Mouse (Mus musculus) gastrocnemius, postnatal 25 days (tissue): Measurements from ENCODE around the gene Arhgef25. TPM values are rescaled to one million over a fixed set of nuclear protein-coding genes. Genes with fewer than 3 reads are reported as not detected.
A peak's percentile ranks its signal among the peaks of the same experiment; 100 is the strongest.
"Not testable (repeated sequence)": the region's sequence is repeated elsewhere in the genome, so short reads cannot be mapped to it uniquely, and the experiment has no call there.

ENCODE experiments used
- DNase-seq: peaks from one replicate; pipeline ENCODE4 v3.0.0; 2022
- total RNA-seq, 2 experiments: library from RNA; stranded (reverse); gene quantifications; 1 replicate in 1 of 2; 2 replicates in 1 of 2; pipeline ENCODE4 v1.2.3; 2021

Arhgef25 gene
- total RNA-seq, 2 experiments from 2014 or later, result 8.7 to 9.3 TPM

GRCm38 (mm10) chr10:127165654-127166403 is 24.1 kb downstream of the Arhgef25 start:
- no peak for DNase-seq

GRCm38 (mm10) chr10:127165354-127165653 is 24.6 kb downstream of the Arhgef25 start:
- no peak for DNase-seq

- DNase-seq, result peak; percentile 66
Measured at GRCm38 (mm10) chr10:127164631-127165353, 25.1 kb downstream of the Arhgef25 start, which contains the start of gene B4galnt1. TSS of gene B4galnt1 (plus strand) at chr10:127165225.

GRCm38 (mm10) chr10:127164190-127164589 is 25.7 kb downstream of the Arhgef25 start:
- no peak for DNase-seq

GRCm38 (mm10) chr10:127162771-127163261 is 27.1 kb downstream of the Arhgef25 start:
- not testable (repeated sequence) for DNase-seq

- no peak for DNase-seq
Measured at GRCm38 (mm10) chr10:127160728-127161127, 29.2 kb downstream of the Arhgef25 start.

- no peak for DNase-seq
Measured at GRCm38 (mm10) chr10:127160081-127160480, 29.8 kb downstream of the Arhgef25 start.

GRCm38 (mm10) chr10:127158471-127158870 is 31.4 kb downstream of the Arhgef25 start:
- DNase-seq, result no peak

GRCm38 (mm10) chr10:127156511-127156910 is 33.4 kb downstream of the Arhgef25 start:
- DNase-seq, result no peak

- no peak for DNase-seq
Measured at GRCm38 (mm10) chr10:127156089-127156488, 33.8 kb downstream of the Arhgef25 start.

GRCm38 (mm10) chr10:127154652-127155051 is 35.2 kb downstream of the Arhgef25 start:
- DNase-seq, result no peak

GRCm38 (mm10) chr10:127154241-127154640 is 35.6 kb downstream of the Arhgef25 start:
- no peak for DNase-seq

- no peak for DNase-seq
Measured at GRCm38 (mm10) chr10:127153323-127153722, 36.6 kb downstream of the Arhgef25 start.

GRCm38 (mm10) chr10:127152556-127152955 is 37.3 kb downstream of the Arhgef25 start:
- DNase-seq, result not testable (repeated sequence)

GRCm38 (mm10) chr10:127151233-127151632 is 38.6 kb downstream of the Arhgef25 start:
- not testable (repeated sequence) for DNase-seq

GRCm38 (mm10) chr10:127150471-127150872 is 39.4 kb downstream of the Arhgef25 start:
- no peak for DNase-seq

GRCm38 (mm10) chr10:127147135-127147534 is 42.7 kb downstream of the Arhgef25 start:
- DNase-seq, result no peak

- DNase-seq, result no peak
Measured at GRCm38 (mm10) chr10:127145303-127145702, 44.6 kb downstream of the Arhgef25 start.

- DNase-seq, result no peak
Measured at GRCm38 (mm10) chr10:127144536-127144935, 45.3 kb downstream of the Arhgef25 start.

GRCm38 (mm10) chr10:127143228-127143627 is 46.7 kb downstream of the Arhgef25 start:
- DNase-seq, result no peak

GRCm38 (mm10) chr10:127141500-127141899 is 48.4 kb downstream of the Arhgef25 start:
- DNase-seq, result no peak

GRCm38 (mm10) chr10:127140971-127141370 is 48.9 kb downstream of the Arhgef25 start:
- DNase-seq, result no peak
